Mouse (Mus musculus) midbrain, postnatal 0 days (tissue): ENCODE measurements around the gene Srd5a1. TPM values are rescaled to one million over a fixed set of nuclear protein-coding genes. Genes with fewer than 3 reads are reported as not detected.

Source experiments
- ATAC-seq: fragments of 200-750 bp; cut with Nextera tagmentation; 2 replicates; pipeline ENCODE4 v1.8.0; 2017; ENCODE audit warnings: moderate number of reproducible peaks, mild to moderate bottlenecking, moderate TSS enrichment, moderate library complexity; ENCODE audit not compliant: low FRiP score
- DNase-seq: peaks from one replicate; pipeline ENCODE4 v3.0.0-alpha.2; 2015; ENCODE audit warnings: low spot score
- H3K27ac ChIP-seq: fragments of 300-500 bp; sonication (generic); 2 replicates; pipeline ENCODE4 v1.5.1; 2014; ENCODE audit warnings: low read depth, mild to moderate bottlenecking, low read length, mixed read lengths
- H3K27me3 ChIP-seq: fragments of 300-500 bp; sonication (generic); 2 replicates; pipeline ENCODE4 v1.6.1; 2014; ENCODE audit warnings: low read length, control low read depth, mixed read lengths; ENCODE audit not compliant: insufficient read depth
- H3K36me3 ChIP-seq: fragments of 300-500 bp; sonication (generic); 2 replicates; pipeline ENCODE4 v1.6.1; 2014; ENCODE audit warnings: low read length, control low read depth, mixed read lengths; ENCODE audit not compliant: insufficient read depth
- H3K4me1 ChIP-seq: fragments of 300-500 bp; sonication (generic); 2 replicates; pipeline ENCODE4 v1.6.1; 2014; ENCODE audit warnings: mild to moderate bottlenecking, control low read depth, antibody characterized with exemption, low read length, mixed read lengths; ENCODE audit not compliant: insufficient read depth
- H3K4me2 ChIP-seq: fragments of 300-500 bp; sonication (generic); 2 replicates; pipeline ENCODE4 v1.6.1; 2014; ENCODE audit warnings: low read depth, mild to moderate bottlenecking, low read length, mixed read lengths; ENCODE audit not compliant: poor library complexity, severe bottlenecking
- H3K4me3 ChIP-seq: fragments of 300-500 bp; sonication (generic); 2 replicates; pipeline ENCODE4 v1.5.1; 2014; ENCODE audit warnings: low read depth, mild to moderate bottlenecking, low read length, moderate library complexity
- H3K9ac ChIP-seq: fragments of 300-500 bp; sonication (generic); replicated peaks from 2 replicates; pipeline ENCODE4 v1.6.1; 2014; ENCODE audit warnings: mild to moderate bottlenecking, low read length, moderate library complexity, mixed read lengths; ENCODE audit not compliant: poor library complexity, severe bottlenecking
- H3K9me3 ChIP-seq: fragments of 300-500 bp; sonication (generic); 2 replicates; pipeline ENCODE4 v1.6.1; 2016; ENCODE audit warnings: low read length, control low read depth
- CTCF ChIP-seq: IDR thresholded peaks from 2 replicates; pipeline ENCODE4 v1.5.1; 2016; ENCODE audit warnings: antibody characterized with exemption, mild to moderate bottlenecking
- WGBS: fragments of 180-500 bp; shearing (Covaris S2); extraction: QIAGEN DNeasy Blood & Tissue Kit; methylation state at CpG from one replicate; pipeline ENCODE4 v1.1.7; 2014; 5-methylcytosine and 5-hydroxymethylcytosine counted together
- polyA plus RNA-seq: library from polyadenylated mRNA; unstranded; fragments of >200 nt; fragmentation: Nextera tagmentation; extraction: Ambion mirVana; gene quantifications from 2 replicates; pipeline ENCODE4 v1.2.1, GENCODE M21; 2015
- total RNA-seq: library from RNA; depleted of rRNA; stranded (reverse); fragments of >200 nt; gene quantifications from 2 replicates; pipeline ENCODE4 v1.2.3, GENCODE M21; 2014

Gene Srd5a1
- total and polyA plus RNA-seq, 2 experiments from 2014 or later = 22.9 to 36.3 TPM

DNA sequence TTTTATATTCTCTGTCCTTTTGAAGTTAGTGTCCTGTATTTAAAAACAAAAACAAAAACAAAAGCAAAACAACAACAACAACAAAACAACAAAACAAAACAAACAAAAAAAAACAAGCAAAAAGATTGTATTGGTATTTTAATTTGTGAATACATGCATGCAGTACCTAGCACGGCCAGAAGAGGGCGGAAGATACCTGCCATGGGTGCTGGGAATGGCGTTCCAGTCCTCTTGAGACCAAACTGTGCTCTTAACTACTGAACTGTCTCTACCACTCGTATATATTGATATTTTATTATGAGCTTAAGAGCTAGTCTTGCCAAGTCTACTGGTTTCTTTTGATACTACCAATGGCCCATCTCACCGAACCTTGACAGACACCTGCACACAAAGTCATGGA, 58.2 kb downstream of the Srd5a1 start:
- TF ChIP-seq CTCF = peak; percentile 85
- H3K4me1 ChIP-seq = no peaks in the 10 kb centered on the region
- H3K27me3 ChIP-seq = no peaks in the 10 kb centered on the region
- ATAC-seq (no peak), DNase-seq (peak; percentile 38)
- no peak overlapping the region for H3K4me3 ChIP-seq
- H3K9ac ChIP-seq = no peak overlapping the region
- no peaks in the 10 kb centered on the region for H3K9me3 ChIP-seq
- no peak overlapping the region for H3K4me2 ChIP-seq
- H3K27ac ChIP-seq = no peak overlapping the region
- WGBS = 27% methylated on average over 5 of the region's 5 CpGs
- no peaks in the 10 kb centered on the region for H3K36me3 ChIP-seq

- TF ChIP-seq CTCF = no peak
- 91% methylated on average over 2 of the region's 2 CpGs for WGBS
- Histone ChIP-seq H3K36me3 (no peaks in the 10 kb centered on the region), H3K4me3 (no peak overlapping the region), H3K4me1 (no peaks in the 10 kb centered on the region), H3K4me2 (no peak overlapping the region), H3K9ac (no peak overlapping the region), H3K9me3 (no peaks in the 10 kb centered on the region), H3K27me3 (no peaks in the 10 kb centered on the region), H3K27ac (no peak overlapping the region)
- DNase-seq (no peak), ATAC-seq (no peak)
Measured at GRCm38 (mm10) chr13:69550831-69551230, 60.4 kb downstream of the Srd5a1 start.

DNA sequence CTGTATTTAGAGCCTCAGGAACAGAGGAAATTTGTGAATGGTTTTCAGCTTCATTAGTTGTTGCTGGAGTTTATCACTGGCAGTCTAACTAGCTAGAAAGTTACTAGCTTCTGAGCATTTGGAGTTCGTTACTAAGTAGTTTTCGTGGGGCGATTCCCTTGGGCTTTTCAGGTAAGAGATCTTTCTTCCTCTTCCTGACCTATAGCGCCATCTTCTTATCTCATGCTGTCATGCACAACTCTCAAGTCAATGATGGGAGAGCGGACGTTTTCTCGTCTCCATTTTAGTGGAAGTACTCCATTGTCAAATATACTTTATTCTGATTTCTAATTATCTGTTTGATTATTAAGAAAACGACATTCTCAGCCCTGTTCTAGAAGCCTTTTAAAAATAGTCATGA, 61.3 kb downstream of the Srd5a1 start:
- Histone ChIP-seq H3K4me1 (no peaks in the 10 kb centered on the region), H3K4me3 (no peak overlapping the region), H3K27me3 (no peaks in the 10 kb centered on the region), H3K4me2 (no peak overlapping the region), H3K36me3 (no peaks in the 10 kb centered on the region), H3K9me3 (no peaks in the 10 kb centered on the region), H3K27ac (no peak overlapping the region), H3K9ac (no peak overlapping the region)
- ATAC-seq (no peak), DNase-seq (no peak)
- peak; percentile 26; the same call in 1 of the 2 replicates for TF ChIP-seq CTCF
- 52% methylated on average over 8 of the region's 8 CpGs for WGBS

- no peak overlapping the region for H3K4me3 ChIP-seq
- WGBS = 77% methylated on average over 16 of the region's 16 CpGs
- H3K27me3 ChIP-seq = no peaks in the 10 kb centered on the region
- ATAC-seq (no peak), DNase-seq (no peak)
- H3K27ac ChIP-seq = no peak overlapping the region
- no peak for TF ChIP-seq CTCF
- peaks cover 4% of the 10 kb centered on the region; the same call in 1 of the 2 replicates for H3K4me1 ChIP-seq
- no peak overlapping the region for H3K9ac ChIP-seq
- no peak overlapping the region for H3K4me2 ChIP-seq
- no peaks in the 10 kb centered on the region for H3K36me3 ChIP-seq
- H3K9me3 ChIP-seq = no peaks in the 10 kb centered on the region
Measured at GRCm38 (mm10) chr13:69547488-69548180, 63.6 kb downstream of the Srd5a1 start.

DNA sequence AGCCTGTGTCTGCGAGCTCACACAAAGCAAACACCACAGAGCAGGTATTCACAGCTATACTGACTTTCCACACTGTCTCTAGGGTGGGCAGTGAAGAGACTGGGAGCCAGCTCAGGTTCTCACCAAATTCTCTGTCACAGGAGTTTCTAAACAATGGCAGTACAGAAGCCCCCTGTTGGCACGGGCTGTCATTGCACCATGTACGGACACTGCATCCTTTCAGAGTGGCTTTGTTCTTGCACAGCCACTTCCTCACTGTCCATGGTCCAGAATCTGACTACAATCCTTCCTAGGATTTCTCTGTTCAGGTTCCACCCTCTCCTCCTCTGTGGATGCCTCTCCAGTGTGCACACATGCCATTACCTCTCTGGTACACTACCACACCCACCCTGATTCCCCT, 66.2 kb downstream of the Srd5a1 start:
- no peak overlapping the region for H3K9ac ChIP-seq
- H3K27me3 ChIP-seq = no peaks in the 10 kb centered on the region
- no peak for ATAC-seq
- H3K27ac ChIP-seq = no peak overlapping the region
- no peaks in the 10 kb centered on the region for H3K9me3 ChIP-seq
- 27% methylated on average over 3 of the region's 3 CpGs for WGBS
- H3K4me1 ChIP-seq = peaks cover 4% of the 10 kb centered on the region; the same call in 1 of the 2 replicates
- peak; percentile 58 for TF ChIP-seq CTCF
- no peak overlapping the region for H3K4me2 ChIP-seq
- H3K36me3 ChIP-seq = no peaks in the 10 kb centered on the region
- H3K4me3 ChIP-seq = no peak overlapping the region
- peak; percentile 41 for DNase-seq

DNA sequence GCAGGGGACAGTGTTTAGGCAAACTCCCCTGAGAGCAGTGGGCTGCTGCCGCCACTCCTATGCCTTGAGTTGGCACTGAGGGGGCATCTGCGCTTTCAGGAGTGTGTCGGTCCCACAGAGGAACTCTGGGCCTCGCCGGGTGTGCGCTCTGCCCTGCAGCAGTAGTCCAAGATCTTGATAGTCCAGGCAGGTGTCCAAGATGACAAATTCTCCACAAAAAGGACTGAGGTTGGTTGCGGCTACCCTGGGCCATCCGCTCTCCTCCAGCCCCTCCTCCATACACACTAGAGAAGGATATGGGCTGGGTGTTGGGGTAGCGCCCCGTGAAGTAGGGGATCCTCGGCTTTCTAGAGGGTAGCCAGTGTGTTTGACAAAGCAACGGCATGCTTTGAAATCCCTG, 67.6 kb downstream of the Srd5a1 start:
- H3K27me3 ChIP-seq = no peaks in the 10 kb centered on the region
- DNase-seq = no peak
- TF ChIP-seq CTCF = no peak
- H3K9me3 ChIP-seq = no peaks in the 10 kb centered on the region
- 46% methylated on average over 12 of the region's 12 CpGs for WGBS
- H3K9ac ChIP-seq = no peak overlapping the region
- no peaks in the 10 kb centered on the region for H3K36me3 ChIP-seq
- ATAC-seq = 0 out of 2 replicates have a peak, but pooled peaks have one; percentile 0
- H3K27ac ChIP-seq = no peak overlapping the region
- H3K4me1 ChIP-seq = peaks cover 4% of the 10 kb centered on the region; the same call in 1 of the 2 replicates
- H3K4me2 ChIP-seq = peak overlapping the region; percentile 12; the same call in 1 of the 2 replicates
- H3K4me3 ChIP-seq = no peak overlapping the region
